Mouse (Mus musculus) thymus, adult 2 months (tissue): ENCODE measurements around the gene Myo3b. TPM values are rescaled to one million over a fixed set of nuclear protein-coding genes. Genes with fewer than 3 reads are reported as not detected.

Experiments used
- DNase-seq: peaks from one replicate; pipeline ENCODE4 v3.0.0; 2021
- H3K27ac ChIP-seq: fragments of 200-500 bp; 2 replicates; pipeline ENCODE4 v1.5.1; 2012; ENCODE audit warnings: low read length, control low read depth; ENCODE audit not compliant: control insufficient read depth, insufficient read depth
- H3K27me3 ChIP-seq: fragments of 200-500 bp; 2 replicates; pipeline ENCODE4 v1.6.1; 2012; ENCODE audit warnings: mild to moderate bottlenecking, low read length, moderate library complexity, mixed read lengths; ENCODE audit not compliant: control insufficient read depth, insufficient read depth
- H3K36me3 ChIP-seq: fragments of 200-500 bp; 2 replicates; pipeline ENCODE4 v1.6.1; 2012; ENCODE audit warnings: mild to moderate bottlenecking, low read length, moderate library complexity; ENCODE audit not compliant: control insufficient read depth, insufficient read depth
- H3K4me1 ChIP-seq: fragments of 200-500 bp; replicated peaks from 2 replicates; pipeline ENCODE4 v1.6.1; 2012; ENCODE audit warnings: low read length; ENCODE audit not compliant: control insufficient read depth, insufficient read depth
- H3K4me3 ChIP-seq: fragments of 200-500 bp; 2 replicates; pipeline ENCODE4 v1.5.1; 2012; ENCODE audit warnings: mild to moderate bottlenecking, low read length, control low read depth, moderate library complexity; ENCODE audit not compliant: control insufficient read depth, insufficient read depth
- CTCF ChIP-seq: fragments of 200-500 bp; IDR thresholded peaks from 2 replicates; pipeline ENCODE4 v1.5.1; 2012; ENCODE audit warnings: mild to moderate bottlenecking, control low read depth, low read length, moderate library complexity, borderline replicate concordance; ENCODE audit not compliant: control insufficient read depth, poor library complexity, insufficient read depth; ENCODE audit errors: extremely low read depth
- POLR2A ChIP-seq: fragments of 200-500 bp; IDR thresholded peaks from 2 replicates; pipeline ENCODE4 v1.6.1; 2012; ENCODE audit warnings: mild to moderate bottlenecking, low read length, control low read depth, moderate library complexity; ENCODE audit not compliant: control insufficient read depth, poor library complexity, insufficient read depth; ENCODE audit errors: extremely low read depth
- WGBS: fragments of 180-500 bp; shearing (Covaris S2); methylation state at CpG from one replicate; pipeline ENCODE4 v1.1.7; 2018; 5-methylcytosine and 5-hydroxymethylcytosine counted together
- polyA plus RNA-seq: library from polyadenylated mRNA; depleted of rRNA; stranded (reverse); fragments of >200 nt; gene quantifications from 2 replicates; pipeline ENCODE4 v1.2.3, GENCODE M21; 2012; rRNA removed

Myo3b gene
- polyA plus RNA-seq, 1 experiment, result 0.94 TPM

DNA sequence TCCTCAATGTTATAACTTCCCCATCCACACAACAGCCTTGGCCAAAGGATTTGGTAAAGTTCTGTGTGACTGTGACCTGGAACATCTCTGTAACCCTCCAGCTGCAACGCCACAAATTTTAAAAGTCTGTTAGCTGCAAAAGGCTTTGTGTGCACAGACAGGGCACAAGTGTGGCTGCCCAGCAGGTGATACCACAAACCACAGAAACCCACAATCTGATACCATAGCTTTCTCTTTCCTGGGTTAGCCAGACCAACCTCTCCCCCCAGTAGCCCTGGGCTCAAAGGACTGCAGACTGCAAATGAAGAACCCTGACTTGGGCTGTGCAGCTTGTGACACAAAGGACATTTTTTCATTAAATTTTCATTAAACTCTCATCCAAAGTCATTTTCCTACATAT, 424.7 kb downstream of the Myo3b start:
- TF ChIP-seq CTCF (no peak), POLR2A (no peak)
- H3K36me3 ChIP-seq, result no peaks in the 10 kb centered on the region
- 5% methylated on average over 1 of the region's 1 CpGs for WGBS
- no peaks in the 10 kb centered on the region for H3K4me1 ChIP-seq
- H3K27me3 ChIP-seq, result no peaks in the 10 kb centered on the region
- DNase-seq, result no peak
- no peak overlapping the region for H3K27ac ChIP-seq
- no peak overlapping the region for H3K4me3 ChIP-seq

GRCm38 (mm10) chr2:70471136-70471535, 432.2 kb downstream of the Myo3b start:
- DNase-seq, result no peak
- no peak overlapping the region for H3K4me3 ChIP-seq
- H3K4me1 ChIP-seq, result peaks cover 4% of the 10 kb centered on the region; the same call in 1 of the 2 replicates
- no peak overlapping the region for H3K27ac ChIP-seq
- peaks cover 19% of the 10 kb centered on the region for H3K27me3 ChIP-seq
- no peaks in the 10 kb centered on the region for H3K36me3 ChIP-seq
- no peak for TF ChIP-seq POLR2A
- no peak for TF ChIP-seq CTCF
- 43% methylated on average over 5 of the region's 5 CpGs for WGBS

- no peaks in the 10 kb centered on the region for H3K36me3 ChIP-seq
- peaks cover 4% of the 10 kb centered on the region; the same call in 1 of the 2 replicates for H3K4me1 ChIP-seq
- H3K27me3 ChIP-seq, result peaks cover 24% of the 10 kb centered on the region
- no peak overlapping the region for H3K4me3 ChIP-seq
- WGBS, result 4% methylated on average over 48 of the region's 48 CpGs
- no peak for TF ChIP-seq CTCF
- TF ChIP-seq POLR2A, result no peak
- no peak for DNase-seq
- H3K27ac ChIP-seq, result no peak overlapping the region
These were observed 433.1 kb downstream of the Myo3b start for GRCm38 (mm10) chr2:70471861-70472620.

Other genes starting within 250 kb of the Myo3b start
- gene Ccdc173, start 249.6 kb upstream of the Myo3b start, polyA plus RNA-seq, result 0.26 and 0.43 TPM in 2 replicates
- 87.1 and 106 TPM in 2 replicates for gene Phospho2, start 249.5 kb upstream of the Myo3b start, polyA plus RNA-seq
- 2.5 and 3.4 TPM in 2 replicates for gene Klhl23, start 217.2 kb upstream of the Myo3b start, polyA plus RNA-seq
- 5.4 and 6.9 TPM in 2 replicates for gene Ssb, start 177.6 kb upstream of the Myo3b start, polyA plus RNA-seq
- gene Mettl5, start 153.5 kb upstream of the Myo3b start, polyA plus RNA-seq, result 4.0 and 4.8 TPM in 2 replicates
- 13.7 and 13.9 TPM in 2 replicates for gene Ubr3, start 141.9 kb upstream of the Myo3b start, polyA plus RNA-seq